Mouse (Mus musculus): ENCODE data around the gene Krtap19-4. TPM values are rescaled to one million over a fixed set of nuclear protein-coding genes. Genes with fewer than 3 reads are reported as not detected.

The Krtap19-4 gene
- not detected for polyA plus RNA-seq (2014; fragmentation: Illumina TruSeq; extraction: RNeasy Lipid Tissue Mini Kit (QIAGEN cat#74804))

GRCm38 (mm10) chr16:88884989-88885388 is at the start of gene Krtap19-4:
TSS of gene Krtap19-4 (minus strand) at chr16:88885089.

GRCm38 (mm10) chr16:88932165-88932564 is 47.3 kb upstream of the Krtap19-4 start, which contains the start of gene Krtap19-9b:
TSS of gene Krtap19-9b (minus strand) at chr16:88932265.

GRCm38 (mm10) chr16:88896357-88896756 is 11.5 kb upstream of the Krtap19-4 start, which contains the start of gene Krtap19-5:
TSS of gene Krtap19-5 (minus strand) at chr16:88896457.

GRCm38 (mm10) chr16:88877938-88878337 is 7.0 kb downstream of the Krtap19-4 start, which contains the start of gene Krtap19-3:
TSS of gene Krtap19-3 (minus strand) at chr16:88878038.

GRCm38 (mm10) chr16:88874169-88874568 is 10.7 kb downstream of the Krtap19-4 start, which contains the start of gene Krtap19-2:
TSS of gene Krtap19-2 (minus strand) at chr16:88874269.

GRCm38 (mm10) chr16:88869311-88869710 is 15.6 kb downstream of the Krtap19-4 start, which contains the start of gene Krtap19-1:
TSS of gene Krtap19-1 (minus strand) at chr16:88869411.

Other genes with a start within 250 kb of the Krtap19-4 start
- not detected for gene Krtap26-1, start 237.3 kb downstream of the Krtap19-4 start, polyA plus RNA-seq (2014; fragmentation: Illumina TruSeq; extraction: RNeasy Lipid Tissue Mini Kit (QIAGEN cat#74804))
- not detected for gene Krtap27-1, start 213.4 kb downstream of the Krtap19-4 start, polyA plus RNA-seq (2014; fragmentation: Illumina TruSeq; extraction: RNeasy Lipid Tissue Mini Kit (QIAGEN cat#74804))
- gene 2310061N02Rik, start 177.1 kb downstream of the Krtap19-4 start, polyA plus RNA-seq (2014; fragmentation: Illumina TruSeq; extraction: RNeasy Lipid Tissue Mini Kit (QIAGEN cat#74804)) = not detected
- gene Krtap13-1, start 156.2 kb downstream of the Krtap19-4 start, polyA plus RNA-seq (2014; fragmentation: Illumina TruSeq; extraction: RNeasy Lipid Tissue Mini Kit (QIAGEN cat#74804)) = not detected
- not detected for gene Krtap13, start 133.5 kb downstream of the Krtap19-4 start, polyA plus RNA-seq (2014; fragmentation: Illumina TruSeq; extraction: RNeasy Lipid Tissue Mini Kit (QIAGEN cat#74804))
- not detected for gene 2310034C09Rik, start 126.2 kb downstream of the Krtap19-4 start, polyA plus RNA-seq (2014; fragmentation: Illumina TruSeq; extraction: RNeasy Lipid Tissue Mini Kit (QIAGEN cat#74804))
- gene 2310057N15Rik, start 110.9 kb downstream of the Krtap19-4 start, polyA plus RNA-seq (2014; fragmentation: Illumina TruSeq; extraction: RNeasy Lipid Tissue Mini Kit (QIAGEN cat#74804)) = not detected
- not detected for gene Gm5965, start 107.2 kb downstream of the Krtap19-4 start, polyA plus RNA-seq (2014; fragmentation: Illumina TruSeq; extraction: RNeasy Lipid Tissue Mini Kit (QIAGEN cat#74804))
- not detected for gene Gm20741, start 72.9 kb downstream of the Krtap19-4 start, polyA plus RNA-seq (2014; fragmentation: Illumina TruSeq; extraction: RNeasy Lipid Tissue Mini Kit (QIAGEN cat#74804))
- gene Krtap15, start 64.9 kb downstream of the Krtap19-4 start, polyA plus RNA-seq (2014; fragmentation: Illumina TruSeq; extraction: RNeasy Lipid Tissue Mini Kit (QIAGEN cat#74804)) = not detected
- gene Krtap14, start 58.9 kb downstream of the Krtap19-4 start, polyA plus RNA-seq (2014; fragmentation: Illumina TruSeq; extraction: RNeasy Lipid Tissue Mini Kit (QIAGEN cat#74804)) = not detected
- gene Krtap19-1, start 15.7 kb downstream of the Krtap19-4 start, polyA plus RNA-seq (2014; fragmentation: Illumina TruSeq; extraction: RNeasy Lipid Tissue Mini Kit (QIAGEN cat#74804)) = not detected
- gene Krtap19-2, start 10.8 kb downstream of the Krtap19-4 start, polyA plus RNA-seq (2014; fragmentation: Illumina TruSeq; extraction: RNeasy Lipid Tissue Mini Kit (QIAGEN cat#74804)) = not detected
- not detected for gene Krtap19-3, start 7.1 kb downstream of the Krtap19-4 start, polyA plus RNA-seq (2014; fragmentation: Illumina TruSeq; extraction: RNeasy Lipid Tissue Mini Kit (QIAGEN cat#74804))
- gene Krtap19-5, start 11.4 kb upstream of the Krtap19-4 start, polyA plus RNA-seq (2014; fragmentation: Illumina TruSeq; extraction: RNeasy Lipid Tissue Mini Kit (QIAGEN cat#74804)) = not detected
- not detected for gene Krtap19-9b, start 47.2 kb upstream of the Krtap19-4 start, polyA plus RNA-seq (2014; fragmentation: Illumina TruSeq; extraction: RNeasy Lipid Tissue Mini Kit (QIAGEN cat#74804))
- gene Krtap16-3, start 77.8 kb upstream of the Krtap19-4 start, polyA plus RNA-seq (2014; fragmentation: Illumina TruSeq; extraction: RNeasy Lipid Tissue Mini Kit (QIAGEN cat#74804)) = not detected
- gene Krtap22-2, start 125.7 kb upstream of the Krtap19-4 start, polyA plus RNA-seq (2014; fragmentation: Illumina TruSeq; extraction: RNeasy Lipid Tissue Mini Kit (QIAGEN cat#74804)) = not detected
- gene Gm10229, start 130.2 kb upstream of the Krtap19-4 start, polyA plus RNA-seq (2014; fragmentation: Illumina TruSeq; extraction: RNeasy Lipid Tissue Mini Kit (QIAGEN cat#74804)) = not detected
- not detected for gene Krtap6-1, start 146.6 kb upstream of the Krtap19-4 start, polyA plus RNA-seq (2014; fragmentation: Illumina TruSeq; extraction: RNeasy Lipid Tissue Mini Kit (QIAGEN cat#74804))
- gene Gm10228, start 156.4 kb upstream of the Krtap19-4 start, polyA plus RNA-seq (2014; fragmentation: Illumina TruSeq; extraction: RNeasy Lipid Tissue Mini Kit (QIAGEN cat#74804)) = not detected
- not detected for gene Krtap6-5, start 162.8 kb upstream of the Krtap19-4 start, polyA plus RNA-seq (2014; fragmentation: Illumina TruSeq; extraction: RNeasy Lipid Tissue Mini Kit (QIAGEN cat#74804))
- not detected for gene 1110025L11Rik, start 178.9 kb upstream of the Krtap19-4 start, polyA plus RNA-seq (2014; fragmentation: Illumina TruSeq; extraction: RNeasy Lipid Tissue Mini Kit (QIAGEN cat#74804))
- not detected for gene Krtap6-3, start 198.9 kb upstream of the Krtap19-4 start, polyA plus RNA-seq (2014; fragmentation: Illumina TruSeq; extraction: RNeasy Lipid Tissue Mini Kit (QIAGEN cat#74804))